Mouse (Mus musculus) neural tube, postnatal 0 days (tissue): ENCODE results near the gene Gm20823. TPM values are rescaled to one million over a fixed set of nuclear protein-coding genes. Genes with fewer than 3 reads are reported as not detected.

ENCODE experiments used
- polyA plus RNA-seq: library from polyadenylated mRNA; unstranded; fragments of >200 nt; fragmentation: Nextera tagmentation; extraction: Ambion mirVana; gene quantifications from 2 replicates; pipeline ENCODE4 v1.2.1, GENCODE M21; 2015

The Gm20823 gene
- not detected in 2 replicates for polyA plus RNA-seq

DNA sequence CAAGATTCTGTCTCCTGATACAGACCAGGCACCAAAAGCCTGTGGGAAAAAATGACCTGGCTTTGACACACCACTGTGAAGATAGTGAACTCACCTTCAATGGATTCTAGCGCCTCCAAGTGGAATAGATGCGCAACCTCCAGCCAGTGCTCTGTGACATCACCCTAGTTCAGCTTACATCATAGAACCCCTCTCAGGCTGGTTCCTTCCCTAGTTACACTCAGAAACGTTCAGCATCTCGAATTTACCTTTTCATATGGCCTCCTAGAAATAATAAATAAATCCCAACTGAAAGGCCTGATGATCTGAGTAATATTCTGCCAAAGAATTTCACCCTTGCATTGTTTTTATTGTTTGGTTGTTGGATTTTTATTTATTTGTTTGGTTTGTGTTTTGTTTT lies at the start of gene Gm20823:
TSS of gene Gm20823 (minus strand) at position 101 of the 400 bp plus-strand sequence.

